Mouse (Mus musculus) CH12.LX (cell line): Measurements from ENCODE around the gene Pih1d2.

Experiments
- CHD1 ChIP-seq: IDR thresholded peaks from 2 replicates; pipeline ENCODE4 v1.6.1; 2012; ENCODE audit warnings: low read depth, low read length, improper control_type of control experiment, inconsistent platforms
- CTCF ChIP-seq, 2 experiments: IDR thresholded peaks in 1 of 2; conservative IDR thresholded peaks in 1 of 2; 2 replicates each; pipeline ENCODE4 v1.5.1; 2011 to 2012; ENCODE audit warnings: low read depth in 2 of 2, low read length in 2 of 2, improper control_type of control experiment in 1 of 2, inconsistent platforms in 1 of 2, mild to moderate bottlenecking in 1 of 2, moderate library complexity in 1 of 2

GRCm38 (mm10) chr9:50580370-50580769, 36.8 kb upstream of the Pih1d2 start:
- TF ChIP-seq CHD1 (no peak), CTCF (conservative IDR thresholded peaks at IDR 0.05 in 1 of 2, IDR thresholded peaks at IDR 0.05 in 1 of 2; ENCODE audit: low read depth in 2 of 2, low read length in 2 of 2) (no peak)
